Mouse (Mus musculus): ENCODE results near the gene Gm10198. TPM values are rescaled to one million over a fixed set of nuclear protein-coding genes. Genes with fewer than 3 reads are reported as not detected.

Gm10198 gene
- polyA plus RNA-seq, 1 experiment from 2014 or later = not detected

Other genes starting within 250 kb of the Gm10198 start
- gene Gpbp1, start 102.7 kb upstream of the Gm10198 start, polyA plus RNA-seq (2016; fragmentation: Nextera tagmentation; extraction: Ambion mirVana) = 50.7 and 51.1 TPM in 2 replicates
- not detected in 2 replicates for gene Gm49496, start 42.8 kb upstream of the Gm10198 start, polyA plus RNA-seq (2016; fragmentation: Nextera tagmentation; extraction: Ambion mirVana)
- 17.6 and 18.2 TPM in 2 replicates for gene Mier3, start 88.2 kb downstream of the Gm10198 start, polyA plus RNA-seq (2016; fragmentation: Nextera tagmentation; extraction: Ambion mirVana)
- gene Map3k1, start 216.2 kb downstream of the Gm10198 start, polyA plus RNA-seq (2016; fragmentation: Nextera tagmentation; extraction: Ambion mirVana) = 16.8 and 17.0 TPM in 2 replicates

All from liver, embryonic 12.5 days (tissue).